Mouse (Mus musculus) neural tube, embryonic 11.5 days (tissue): ENCODE measurements around the gene Tmem106c. TPM values are rescaled to one million over a fixed set of nuclear protein-coding genes. Genes with fewer than 3 reads are reported as not detected.
A peak's percentile ranks its signal among the peaks of the same experiment; 100 is the strongest.

ENCODE experiments used
- ATAC-seq: fragments of 200-750 bp; cut with Nextera tagmentation; 2 replicates; pipeline ENCODE4 v1.8.0; 2017; ENCODE audit warnings: moderate number of reproducible peaks, mild to moderate bottlenecking, moderate TSS enrichment, moderate library complexity; ENCODE audit not compliant: insufficient read depth, low FRiP score, low TSS enrichment
- DNase-seq: peaks from one replicate; pipeline ENCODE4 v3.0.0-alpha.2; 2015; ENCODE audit warnings: low spot score
- H3K27ac ChIP-seq: fragments of 300-500 bp; sonication (generic); 2 replicates; pipeline ENCODE4 v1.5.1; 2014; ENCODE audit warnings: low read depth, mild to moderate bottlenecking, low read length
- H3K27me3 ChIP-seq: fragments of 300-500 bp; sonication (generic); 2 replicates; pipeline ENCODE4 v1.6.1; 2014; ENCODE audit warnings: mild to moderate bottlenecking, low read length, mixed read lengths; ENCODE audit not compliant: control insufficient read depth, insufficient read depth
- H3K36me3 ChIP-seq: fragments of 300-500 bp; sonication (generic); 2 replicates; pipeline ENCODE4 v1.6.1; 2014; ENCODE audit warnings: mild to moderate bottlenecking, low read length, moderate library complexity, mixed read lengths; ENCODE audit not compliant: control insufficient read depth, insufficient read depth
- H3K4me1 ChIP-seq: fragments of 300-500 bp; sonication (generic); 2 replicates; pipeline ENCODE4 v1.6.1; 2014; ENCODE audit warnings: low read length, mixed read lengths; ENCODE audit not compliant: control insufficient read depth, insufficient read depth
- H3K4me2 ChIP-seq: fragments of 300-500 bp; sonication (generic); 2 replicates; pipeline ENCODE4 v1.6.1; 2014; ENCODE audit warnings: low read depth, mild to moderate bottlenecking, moderate library complexity
- H3K4me3 ChIP-seq: fragments of 300-500 bp; sonication (generic); 2 replicates; pipeline ENCODE4 v1.5.1; 2014; ENCODE audit warnings: low read depth, low read length
- H3K9ac ChIP-seq: fragments of 300-500 bp; sonication (generic); 2 replicates; pipeline ENCODE4 v1.6.1; 2014; ENCODE audit warnings: mild to moderate bottlenecking, low read length
- H3K9me3 ChIP-seq: fragments of 300-500 bp; sonication (generic); 2 replicates; pipeline ENCODE4 v1.6.1; 2016; ENCODE audit warnings: low read length; ENCODE audit not compliant: control insufficient read depth
- WGBS: fragments of 180-500 bp; shearing (Covaris S2); extraction: QIAGEN DNeasy Blood & Tissue Kit; methylation state at CpG from one replicate; pipeline ENCODE4 v1.1.7; 2014; 5-methylcytosine and 5-hydroxymethylcytosine counted together
- polyA plus RNA-seq: library from polyadenylated mRNA; unstranded; fragments of >200 nt; fragmentation: Nextera tagmentation; extraction: Ambion mirVana; gene quantifications from 2 replicates; pipeline ENCODE4 v1.2.1, GENCODE M21; 2014

Gene Tmem106c
- polyA plus RNA-seq, 1 experiment from 2014 or later = 55.9 TPM

DNA sequence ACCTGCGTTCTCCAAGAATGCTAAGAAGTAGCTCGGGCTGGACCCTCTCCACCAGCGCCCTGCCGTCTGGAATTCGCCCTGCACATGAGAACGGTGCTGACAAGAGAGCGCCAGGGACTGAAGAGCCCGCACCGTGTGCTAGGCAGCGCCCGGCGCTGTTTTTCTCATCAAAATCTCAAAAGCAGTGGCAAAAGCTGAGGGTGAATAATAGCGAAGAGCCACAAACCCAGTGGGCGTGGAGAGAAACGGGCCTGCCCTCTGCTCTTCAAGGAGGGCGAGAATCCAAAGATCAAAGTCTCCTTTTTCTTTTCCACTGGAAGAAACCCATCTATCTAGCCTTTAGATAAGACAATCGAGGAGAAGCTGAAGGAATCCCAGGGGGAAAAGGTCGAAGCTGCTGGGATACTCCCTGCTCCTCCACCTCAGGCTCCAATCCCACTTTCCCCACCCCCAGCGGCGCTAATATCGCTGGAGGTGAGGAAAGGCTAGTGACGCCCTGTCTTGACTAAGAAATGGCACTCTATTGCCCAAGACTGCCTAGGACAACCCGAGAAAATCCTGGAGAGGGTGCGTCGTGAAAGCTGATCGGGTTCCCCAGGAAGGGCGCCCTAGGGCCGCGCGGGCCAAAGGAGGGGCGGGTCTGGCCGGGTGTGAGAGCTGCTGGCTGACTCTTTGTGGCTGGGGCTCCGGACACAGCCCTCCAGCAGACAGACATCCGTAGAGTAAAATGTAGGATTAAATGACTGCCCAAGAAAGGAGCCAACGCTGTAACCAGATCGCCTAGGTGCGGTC is 37.5 kb downstream of the Tmem106c start:
- H3K4me3 ChIP-seq = peak overlapping the region; percentile 71
- under 1% methylated on average over 37 of the region's 37 CpGs for WGBS
- H3K36me3 ChIP-seq = peaks cover 3% of the 10 kb centered on the region
- peak; percentile 9; the same call in 1 of the 2 replicates for ATAC-seq
- H3K9ac ChIP-seq = peak overlapping the region; percentile 92
- DNase-seq = peak; percentile 64
- peak overlapping the region; percentile 82 for H3K4me2 ChIP-seq
- 0 out of 2 replicates have a peak, but pooled peaks cover 4% of the 10 kb centered on the region for H3K27me3 ChIP-seq
- peak overlapping the region; percentile 93 for H3K27ac ChIP-seq
- H3K9me3 ChIP-seq = no peaks in the 10 kb centered on the region
- peaks cover 30% of the 10 kb centered on the region for H3K4me1 ChIP-seq

DNA sequence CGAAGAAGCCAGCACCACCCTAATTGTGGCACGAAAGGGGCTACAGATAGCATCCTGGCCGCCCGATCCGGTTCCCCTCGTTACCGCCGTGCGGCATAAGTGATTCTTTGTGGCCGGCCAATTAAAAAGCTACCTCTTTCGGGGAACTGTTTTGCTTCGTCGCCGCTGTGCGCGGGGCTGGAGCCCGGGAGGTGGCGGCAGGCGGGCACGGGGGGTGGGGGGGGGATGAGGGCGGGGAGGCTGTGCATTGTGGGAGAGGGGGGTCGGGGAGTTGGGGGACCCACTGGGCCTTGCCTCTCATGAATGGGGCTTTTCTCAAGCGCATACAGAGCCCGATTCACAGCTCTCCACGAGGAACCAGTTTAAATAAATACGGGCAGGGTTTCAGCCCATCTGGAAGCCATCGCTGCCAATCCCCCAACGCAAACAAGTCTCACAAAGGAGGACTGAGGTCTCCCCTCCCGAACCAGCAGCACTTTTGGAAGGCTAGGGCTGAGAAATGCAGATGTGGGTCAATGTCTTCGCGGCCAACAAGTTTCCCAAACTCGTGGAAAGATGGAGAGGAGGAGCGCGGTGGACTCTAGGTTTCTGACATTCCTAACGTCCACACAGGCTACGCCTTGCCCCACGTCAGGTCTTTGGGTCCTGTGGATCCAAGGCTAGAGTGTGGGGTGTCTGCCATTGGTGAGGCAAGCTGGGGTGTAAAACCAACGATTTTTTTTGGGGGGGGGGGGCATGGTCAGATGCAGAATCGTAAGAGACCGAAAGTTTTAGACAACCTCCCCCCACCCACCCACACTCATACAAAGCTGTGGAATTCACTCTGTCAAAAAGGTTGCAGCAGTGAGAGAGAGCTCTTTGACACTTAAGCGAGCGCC is 38.4 kb downstream of the Tmem106c start:
- Histone ChIP-seq H3K4me1 (peaks cover 30% of the 10 kb centered on the region), H3K36me3 (peaks cover 3% of the 10 kb centered on the region), H3K27ac (peak overlapping the region; percentile 93), H3K27me3 (0 out of 2 replicates have a peak, but pooled peaks cover 4% of the 10 kb centered on the region), H3K4me2 (peak overlapping the region; percentile 82), H3K9ac (peak overlapping the region; percentile 92), H3K9me3 (no peaks in the 10 kb centered on the region), H3K4me3 (peak overlapping the region; percentile 71)
- peak; percentile 74 for DNase-seq
- under 1% methylated on average over 42 of the region's 42 CpGs for WGBS
- peak; percentile 36 for ATAC-seq

DNA sequence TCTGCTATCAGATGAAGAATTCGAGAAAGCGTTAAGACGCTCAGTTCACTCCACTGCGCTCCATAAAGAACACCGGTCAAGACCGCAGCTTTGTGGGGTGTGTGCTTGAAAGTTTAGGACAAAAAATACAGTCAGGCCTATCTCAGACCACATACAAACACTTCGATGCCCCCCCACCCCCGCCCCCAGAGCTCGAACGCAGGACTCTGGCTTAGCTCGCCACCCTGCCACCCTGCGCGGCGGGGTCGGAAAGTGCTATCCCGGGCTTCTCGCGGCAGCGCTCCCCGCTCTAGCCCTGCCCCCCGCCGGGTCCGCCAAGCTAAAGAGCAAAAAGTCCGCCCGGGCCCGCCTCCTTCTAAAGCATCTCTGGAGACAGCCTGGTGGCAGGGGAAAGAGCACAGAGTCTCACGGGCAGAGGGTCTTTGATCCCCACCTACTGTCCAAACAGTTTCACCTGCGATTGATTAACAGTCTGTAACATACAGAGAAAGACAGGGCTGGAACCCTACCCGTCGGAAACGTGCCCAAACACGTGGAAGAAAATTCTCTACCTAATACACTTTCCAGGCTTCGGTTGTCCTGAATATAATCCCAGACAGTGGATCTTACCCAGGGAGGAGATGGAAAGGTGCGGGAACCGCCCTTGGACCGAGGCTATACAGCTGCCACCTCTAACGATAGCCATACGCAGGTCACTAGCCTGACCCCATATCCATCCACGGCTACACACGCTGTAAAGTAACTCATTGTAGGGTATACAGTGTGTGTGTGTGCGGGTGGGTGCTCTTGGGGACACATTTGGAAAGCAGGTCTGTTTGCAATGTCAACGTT is 39.2 kb downstream of the Tmem106c start:
- peak overlapping the region; percentile 92 for H3K9ac ChIP-seq

DNA sequence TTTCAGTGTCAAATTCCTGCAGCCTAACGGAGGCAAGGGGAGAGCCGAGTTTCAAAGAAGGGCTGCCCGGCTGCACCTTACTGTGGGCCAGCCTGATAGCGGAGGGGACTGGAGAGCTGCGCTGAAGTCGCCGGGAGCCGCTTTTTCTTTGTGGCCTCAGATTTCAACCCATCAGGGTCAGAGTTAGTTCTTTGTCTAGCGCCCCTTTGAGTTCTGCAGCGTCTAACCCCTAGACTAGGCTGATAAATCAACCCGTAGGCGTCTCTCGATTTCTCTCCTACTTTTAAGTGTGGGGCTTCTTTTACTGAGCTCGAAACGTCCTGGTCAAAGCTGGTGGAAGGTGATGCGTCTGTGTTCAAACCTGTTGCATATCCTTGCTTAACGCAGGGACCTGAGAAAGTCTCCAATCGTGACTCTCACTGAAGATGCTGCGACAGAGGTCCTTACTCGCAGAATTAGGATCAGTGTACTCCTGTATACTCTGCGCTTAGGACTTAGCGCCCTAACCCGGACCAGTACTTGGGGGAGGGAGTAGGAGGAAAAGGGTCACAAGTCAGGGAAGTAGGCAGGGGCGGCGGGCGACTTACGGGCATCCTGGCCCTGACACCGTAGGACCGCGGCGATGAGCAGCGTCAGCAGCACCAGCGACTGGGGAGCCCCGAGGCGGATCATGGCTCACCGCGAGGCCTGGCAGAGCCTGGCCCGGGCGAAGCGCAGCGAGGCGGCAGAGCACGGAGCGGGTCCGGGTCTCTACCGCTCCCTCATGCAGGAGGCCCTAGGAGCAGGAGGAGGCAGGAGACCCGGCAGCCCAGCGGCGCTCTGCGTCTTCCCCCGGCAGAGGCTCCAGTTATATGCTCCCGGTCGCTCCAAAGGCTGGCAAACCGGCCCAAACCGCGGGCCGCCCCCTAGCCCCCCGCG is 40.1 kb downstream of the Tmem106c start, which contains the start of gene Col2a1:
TSS of gene Col2a1 (minus strand) at position 874 of the 918 bp plus-strand sequence.
- H3K9ac ChIP-seq = peak within 1 kb of the TSS; percentile 92
- peak within 1 kb of the TSS; percentile 71 for H3K4me3 ChIP-seq
- peak within 1 kb of the TSS; percentile 93 for H3K27ac ChIP-seq
- WGBS = under 1% methylated on average over 44 of the region's 59 CpGs
- 0 out of 2 replicates have a peak, but pooled peaks cover 4% of the 10 kb centered on the region for H3K27me3 ChIP-seq
- ATAC-seq (peak; percentile 11), DNase-seq (peak; percentile 82)
- peak within 1 kb of the TSS; percentile 82 for H3K4me2 ChIP-seq
- H3K4me1 ChIP-seq = peaks cover 30% of the 10 kb centered on the region
- no peaks in the 10 kb centered on the region for H3K9me3 ChIP-seq
- no peaks in the 10 kb centered on the region for H3K36me3 ChIP-seq

More for the DNA sequence above, 39.2 kb downstream of the Tmem106c start:
- Histone ChIP-seq H3K4me1 (peaks cover 30% of the 10 kb centered on the region), H3K9me3 (no peaks in the 10 kb centered on the region), H3K36me3 (no peaks in the 10 kb centered on the region; the same call in none of the 2 replicates), H3K4me2 (peak overlapping the region; percentile 82), H3K4me3 (peak overlapping the region; percentile 71), H3K27ac (peak overlapping the region; percentile 93), H3K27me3 (0 out of 2 replicates have a peak, but pooled peaks cover 4% of the 10 kb centered on the region)
- WGBS = under 1% methylated on average over 42 of the region's 42 CpGs
- ATAC-seq (no peak), DNase-seq (peak; percentile 78)

DNA sequence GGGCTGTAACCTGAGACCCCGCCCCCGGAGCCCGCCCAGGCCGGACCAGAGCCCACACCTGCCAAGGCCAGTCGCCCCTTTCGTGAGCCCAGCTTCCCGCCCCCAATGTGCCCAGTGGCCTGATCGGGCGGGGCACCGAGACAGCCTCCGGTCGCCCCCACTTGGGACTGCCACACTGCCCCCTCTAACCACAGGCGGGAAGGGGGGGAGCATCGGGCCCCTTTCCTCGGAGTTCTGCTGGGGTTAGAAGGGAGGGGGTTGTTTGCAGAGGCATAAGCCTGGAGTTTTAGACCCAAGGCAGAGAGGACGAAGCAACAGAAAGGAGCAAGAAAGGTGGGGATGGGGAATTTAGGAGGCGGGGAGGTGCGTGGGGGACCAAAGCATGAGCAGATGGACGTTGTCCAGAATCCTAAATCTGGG is 40.8 kb downstream of the Tmem106c start:
- Histone ChIP-seq H3K4me2 (peak overlapping the region; percentile 82), H3K9ac (peak overlapping the region; percentile 92), H3K4me3 (peak overlapping the region; percentile 71), H3K27me3 (0 out of 2 replicates have a peak, but pooled peaks cover 4% of the 10 kb centered on the region), H3K4me1 (peaks cover 27% of the 10 kb centered on the region), H3K27ac (peak overlapping the region; percentile 93), H3K36me3 (no peaks in the 10 kb centered on the region), H3K9me3 (no peaks in the 10 kb centered on the region)
- DNase-seq (no peak), ATAC-seq (peak; percentile 31; the same call in 1 of the 2 replicates)
- WGBS = 2% methylated on average over 19 of the region's 19 CpGs

DNA sequence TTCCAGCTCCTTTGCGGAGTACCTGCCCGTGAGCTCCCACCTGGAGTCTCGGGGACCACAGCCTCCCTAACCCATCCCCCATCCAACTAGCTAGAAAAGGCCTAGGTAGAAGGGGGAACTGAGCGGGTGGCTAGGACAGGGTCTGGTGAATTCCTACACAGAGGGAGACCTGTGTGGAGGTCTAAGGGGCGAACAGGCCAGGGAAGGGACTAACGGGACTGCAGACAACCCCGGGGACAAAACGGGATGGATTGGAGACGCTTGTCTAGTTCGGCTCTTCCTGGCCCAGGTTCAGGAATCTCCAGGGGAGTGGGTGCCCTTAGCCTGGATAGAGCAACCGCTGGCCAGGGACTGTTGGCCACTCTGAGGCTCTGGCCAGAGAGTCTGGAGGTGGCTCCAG is 41.2 kb downstream of the Tmem106c start:
- Histone ChIP-seq H3K36me3 (no peaks in the 10 kb centered on the region), H3K4me3 (peak overlapping the region; percentile 71), H3K9ac (peak overlapping the region; percentile 92), H3K4me1 (peaks cover 22% of the 10 kb centered on the region), H3K27me3 (0 out of 2 replicates have a peak, but pooled peaks cover 4% of the 10 kb centered on the region), H3K27ac (no peak overlapping the region), H3K4me2 (peak overlapping the region; percentile 82), H3K9me3 (no peaks in the 10 kb centered on the region)
- WGBS = 6% methylated on average over 11 of the region's 11 CpGs
- no peak for ATAC-seq
- no peak for DNase-seq

DNA sequence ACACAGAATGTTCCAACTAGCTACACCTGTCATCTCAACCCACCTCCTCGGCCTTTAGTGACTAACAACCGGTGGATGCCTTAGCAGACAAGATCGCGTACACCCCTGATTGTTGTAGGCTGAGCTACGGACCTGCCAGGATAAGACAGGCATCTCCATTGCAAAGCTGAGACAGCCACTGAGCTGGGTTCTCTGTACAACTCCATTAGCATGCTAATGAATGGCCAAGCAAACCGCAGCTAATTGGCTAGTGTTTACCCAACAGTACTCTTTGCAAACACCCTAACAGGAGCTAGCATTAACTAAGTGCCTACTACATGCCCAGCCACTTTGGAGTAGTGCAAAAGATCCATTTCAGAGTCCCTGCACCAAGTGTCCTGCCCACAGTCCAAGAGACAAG is 48.8 kb downstream of the Tmem106c start:
- H3K9me3 ChIP-seq = no peaks in the 10 kb centered on the region
- no peak overlapping the region for H3K27ac ChIP-seq
- no peaks in the 10 kb centered on the region for H3K36me3 ChIP-seq
- no peak overlapping the region for H3K9ac ChIP-seq
- 73% methylated on average over 6 of the region's 6 CpGs for WGBS
- no peak overlapping the region for H3K4me2 ChIP-seq
- ATAC-seq (no peak), DNase-seq (no peak)
- no peak overlapping the region for H3K4me3 ChIP-seq
- H3K27me3 ChIP-seq = no peaks in the 10 kb centered on the region
- peaks cover 5% of the 10 kb centered on the region; the same call in 1 of the 2 replicates for H3K4me1 ChIP-seq
